Mouse (Mus musculus) MEL (cell line): ENCODE results near the gene Akap13. TPM values are rescaled to one million over a fixed set of nuclear protein-coding genes. Genes with fewer than 3 reads are reported as not detected.

ENCODE experiments used
- DNase-seq: peaks from one replicate; pipeline ENCODE4 v3.0.0; 2011; ENCODE audit warnings: low read depth, low spot score
- H3K27ac ChIP-seq: 2 replicates; pipeline ENCODE4 v1.5.1; 2012; ENCODE audit warnings: low read depth, mild to moderate bottlenecking, control low read depth, low read length, moderate library complexity; ENCODE audit not compliant: control insufficient read depth
- H3K27me3 ChIP-seq, 2 experiments: fragments of 150-350 bp in 1 of 2; sonication (generic) in 1 of 2; 2 replicates each; pipeline ENCODE4 v1.6.1; 2012; ENCODE audit warnings: low read length in 2 of 2, mild to moderate bottlenecking in 2 of 2, improper control_type of control experiment in 1 of 2, moderate library complexity in 1 of 2; ENCODE audit not compliant: insufficient read depth in 2 of 2, control insufficient read depth in 1 of 2
- H3K36me3 ChIP-seq, 2 experiments: 2 replicates each; pipeline ENCODE4 v1.6.1; 2012 to 2014; ENCODE audit warnings: low read length in 2 of 2, improper control_type of control experiment in 1 of 2, inconsistent platforms in 1 of 2, mild to moderate bottlenecking in 1 of 2; ENCODE audit not compliant: insufficient read depth in 2 of 2, control insufficient read depth in 1 of 2
- H3K4me1 ChIP-seq, 2 experiments: fragments of 150-350 bp in 1 of 2; sonication (generic) in 1 of 2; 2 replicates each; pipeline ENCODE4 v1.6.1; 2012; ENCODE audit warnings: low read length in 2 of 2, improper control_type of control experiment in 1 of 2, mild to moderate bottlenecking in 1 of 2; ENCODE audit not compliant: insufficient read depth in 2 of 2, control insufficient read depth in 1 of 2
- H3K4me3 ChIP-seq, 2 experiments: fragments of 150-350 bp in 1 of 2; sonication (generic) in 1 of 2; 2 replicates each; pipeline ENCODE4 v1.5.1; 2012; ENCODE audit warnings: low read depth in 2 of 2, low read length in 2 of 2, mild to moderate bottlenecking in 2 of 2, moderate library complexity in 2 of 2, control low read depth in 1 of 2, improper control_type of control experiment in 1 of 2; ENCODE audit not compliant: control insufficient read depth in 1 of 2, insufficient read depth in 1 of 2
- H3K79me2 ChIP-seq: 2 replicates; pipeline ENCODE4 v1.6.1; 2012; ENCODE audit warnings: mild to moderate bottlenecking, low read length, moderate library complexity; ENCODE audit not compliant: control insufficient read depth, poor library complexity, insufficient read depth
- H3K9ac ChIP-seq: 2 replicates; pipeline ENCODE4 v1.6.1; 2012; ENCODE audit warnings: low read depth, mild to moderate bottlenecking, control low read depth, low read length, moderate library complexity; ENCODE audit not compliant: control insufficient read depth, poor library complexity, severe bottlenecking
- H3K9me3 ChIP-seq: fragments of 150-350 bp; sonication (generic); replicated peaks from 2 replicates; pipeline ENCODE4 v1.6.1; 2012; ENCODE audit warnings: mild to moderate bottlenecking, low read length, improper control_type of control experiment, moderate library complexity; ENCODE audit not compliant: insufficient read depth
- BHLHE40 ChIP-seq: IDR thresholded peaks from 2 replicates; pipeline ENCODE4 v1.6.1; 2012; ENCODE audit warnings: low read depth, mild to moderate bottlenecking, inconsistent platforms, low read length, improper control_type of control experiment, borderline replicate concordance
- CHD1 ChIP-seq: IDR thresholded peaks from 2 replicates; pipeline ENCODE4 v1.6.1; 2012; ENCODE audit warnings: low read depth, mild to moderate bottlenecking, inconsistent platforms, low read length, improper control_type of control experiment
- ETS1 ChIP-seq: IDR thresholded peaks from 2 replicates; pipeline ENCODE4 v1.6.1; 2012; ENCODE audit warnings: low read depth, mild to moderate bottlenecking, inconsistent platforms, low read length, improper control_type of control experiment, moderate library complexity
- GABPA ChIP-seq: IDR thresholded peaks from 2 replicates; pipeline ENCODE4 v1.6.1; 2012; ENCODE audit warnings: low read depth, mild to moderate bottlenecking, inconsistent platforms, low read length, improper control_type of control experiment, moderate library complexity
- JUND ChIP-seq: IDR thresholded peaks from 2 replicates; pipeline ENCODE4 v1.6.1; 2011; ENCODE audit warnings: low read depth, mild to moderate bottlenecking, improper control_type of control experiment, low read length
- MAFK ChIP-seq: IDR thresholded peaks from 2 replicates; pipeline ENCODE4 v1.6.1; 2011; ENCODE audit warnings: low read depth, mild to moderate bottlenecking, low read length, improper control_type of control experiment, borderline replicate concordance
- MAX ChIP-seq: IDR thresholded peaks from 2 replicates; pipeline ENCODE4 v1.6.1; 2011; ENCODE audit warnings: low read length, improper control_type of control experiment
- MEF2A ChIP-seq: IDR thresholded peaks from 2 replicates; pipeline ENCODE4 v1.6.1; 2014; ENCODE audit warnings: low read depth, mild to moderate bottlenecking, inconsistent platforms, low read length, improper control_type of control experiment; ENCODE audit not compliant: poor library complexity, insufficient replicate concordance, severe bottlenecking; ENCODE audit errors: extremely low read depth
- MXI1 ChIP-seq: IDR thresholded peaks from 2 replicates; pipeline ENCODE4 v1.6.1; 2011; ENCODE audit warnings: mild to moderate bottlenecking, low read depth, low read length, improper control_type of control experiment
- MYB ChIP-seq: IDR thresholded peaks from 2 replicates; pipeline ENCODE4 v1.6.1; 2011; ENCODE audit warnings: mild to moderate bottlenecking, low read depth, low read length, improper control_type of control experiment
- MYC ChIP-seq: IDR thresholded peaks from 2 replicates; pipeline ENCODE4 v1.6.1; 2011; ENCODE audit warnings: low read depth, mild to moderate bottlenecking, low read length, improper control_type of control experiment, moderate library complexity
- NRF1 ChIP-seq: IDR thresholded peaks from 2 replicates; pipeline ENCODE4 v1.6.1; 2014; ENCODE audit warnings: low read depth, mild to moderate bottlenecking, inconsistent platforms, low read length, improper control_type of control experiment, moderate library complexity; ENCODE audit not compliant: poor library complexity, insufficient read depth, severe bottlenecking
- POLR2A ChIP-seq, 2 experiments: IDR thresholded peaks; 2 replicates each; pipeline ENCODE4 v1.6.1; 2011 to 2012; ENCODE audit warnings: low read length in 2 of 2, mild to moderate bottlenecking in 2 of 2, control low read depth in 1 of 2, improper control_type of control experiment in 1 of 2, low read depth in 1 of 2, moderate library complexity in 1 of 2; ENCODE audit not compliant: control insufficient read depth in 1 of 2, insufficient read depth in 1 of 2, poor library complexity in 1 of 2
- POLR2AphosphoS2 ChIP-seq: IDR thresholded peaks from 2 replicates; pipeline ENCODE4 v1.6.1; 2011; ENCODE audit warnings: low read length, improper control_type of control experiment
- RAD21 ChIP-seq: IDR thresholded peaks from 2 replicates; pipeline ENCODE4 v1.6.1; 2011; ENCODE audit warnings: mild to moderate bottlenecking, low read depth, low read length, improper control_type of control experiment
- RCOR1 ChIP-seq: IDR thresholded peaks from 2 replicates; pipeline ENCODE4 v1.6.1; 2012; ENCODE audit warnings: low read depth, mild to moderate bottlenecking, inconsistent platforms, low read length, improper control_type of control experiment
- SIN3A ChIP-seq: IDR thresholded peaks from 2 replicates; pipeline ENCODE4 v1.6.1; 2012; ENCODE audit warnings: low read length, improper control_type of control experiment, inconsistent platforms
- SMC3 ChIP-seq: IDR thresholded peaks from 2 replicates; pipeline ENCODE4 v1.6.1; 2011; ENCODE audit warnings: low read depth, low read length, improper control_type of control experiment
- TAL1 ChIP-seq: IDR thresholded peaks from 2 replicates; pipeline ENCODE4 v1.6.1; 2012; ENCODE audit warnings: mild to moderate bottlenecking, inconsistent platforms, low read length, moderate library complexity, mixed read lengths
- TBP ChIP-seq: IDR thresholded peaks from 2 replicates; pipeline ENCODE4 v1.8.0; 2011; ENCODE audit warnings: low read depth, low read length, improper control_type of control experiment
- TCF12 ChIP-seq: IDR thresholded peaks from 2 replicates; pipeline ENCODE4 v1.6.1; 2014; ENCODE audit warnings: low read depth, mild to moderate bottlenecking, inconsistent platforms, low read length, improper control_type of control experiment, moderate library complexity
- UBTF ChIP-seq: IDR thresholded peaks from 2 replicates; pipeline ENCODE4 v1.6.1; 2012; ENCODE audit warnings: low read depth, mild to moderate bottlenecking, inconsistent platforms, low read length, improper control_type of control experiment, moderate library complexity, borderline replicate concordance; ENCODE audit not compliant: insufficient read depth
- USF1 ChIP-seq: IDR thresholded peaks from 2 replicates; pipeline ENCODE4 v1.6.1; 2014; ENCODE audit warnings: low read depth, mild to moderate bottlenecking, inconsistent platforms, low read length, improper control_type of control experiment, moderate library complexity
- USF2 ChIP-seq, 2 experiments: IDR thresholded peaks; 2 replicates each; pipeline ENCODE4 v1.6.1; 2011 to 2012; ENCODE audit warnings: improper control_type of control experiment in 2 of 2, low read length in 2 of 2, borderline replicate concordance in 1 of 2, inconsistent platforms in 1 of 2, low read depth in 1 of 2, mild to moderate bottlenecking in 1 of 2; ENCODE audit not compliant: insufficient read depth in 1 of 2
- ZC3H11A ChIP-seq: IDR thresholded peaks from 2 replicates; pipeline ENCODE4 v1.6.1; 2012; ENCODE audit warnings: low read depth, mild to moderate bottlenecking, inconsistent platforms, low read length, improper control_type of control experiment
- ZMIZ1 ChIP-seq: IDR thresholded peaks from 2 replicates; pipeline ENCODE4 v1.6.1; 2012; ENCODE audit warnings: low read depth, mild to moderate bottlenecking, inconsistent platforms, low read length, improper control_type of control experiment, moderate library complexity
- polyA plus RNA-seq, 2 experiments: library from polyadenylated mRNA; stranded (reverse) in 1 of 2; unstranded in 1 of 2; fragments of >175 nt in 1 of 2; fragments of >200 nt in 1 of 2; gene quantifications; 2 replicates each; pipeline versions ENCODE4 v1.2.1 to v1.2.4; 2012; ENCODE audit warnings: low replicate concordance in 2 of 2, low read depth in 1 of 2; ENCODE audit not compliant: insufficient read length in 2 of 2, insufficient read depth in 1 of 2, missing spikeins in 1 of 2
- total RNA-seq: library from RNA; depleted of rRNA; stranded (reverse); fragments of 300-350 nt; gene quantifications from 2 replicates; pipeline ENCODE4 v1.2.3, GENCODE M21; 2012

The Akap13 gene
- total and polyA plus RNA-seq, 3 experiments, result 4.1 to 4.5 TPM; not detected in 1

- H3K36me3 ChIP-seq, result peaks cover 0 to 30% of the 10 kb centered on the region in 2 experiments; a peak in 2 of 4 replicates
Observed at GRCm38 (mm10) chr7:75577353-75577752, 122.0 kb downstream of the Akap13 start.

GRCm38 (mm10) chr7:75578647-75579046 is 123.3 kb downstream of the Akap13 start:
- Histone ChIP-seq H3K79me2 (no peaks in the 10 kb centered on the region), H3K4me1 (peaks cover 23 to 26% of the 10 kb centered on the region in 2 experiments), H3K36me3 (peaks cover 0 to 36% of the 10 kb centered on the region in 2 experiments; a peak in 2 of 4 replicates), H3K9me3 (no peaks in the 10 kb centered on the region), H3K9ac (no peak overlapping the region), H3K27ac (no peak overlapping the region)
- no peak for DNase-seq
- TF ChIP-seq TBP (no peak), UBTF (no peak), NRF1 (no peak), MYC (no peak), MEF2A (no peak), MAFK (no peak), ZMIZ1 (no peak), RAD21 (no peak), MAX (no peak), RCOR1 (no peak), BHLHE40 (no peak), USF2 (IDR thresholded peaks at IDR 0.05; ENCODE audit: borderline replicate concordance in 1 of 2, insufficient read depth in 1 of 2, low read depth in 1 of 2, low read length in 2 of 2) (no peak), JUND (no peak), GABPA (no peak), TAL1 (no peak)
- TF ChIP-seq, all 39 proteins: peak for 0
- Histone ChIP-seq H3K4me3 (no peak overlapping the region), H3K27me3 (no peaks in the 10 kb centered on the region)

More at GRCm38 (mm10) chr7:75577353-75577752, 122.0 kb downstream of the Akap13 start:
- TF ChIP-seq SMC3, result no peak
- no peak for TF ChIP-seq USF1
- no peak for TF ChIP-seq JUND
- no peak for TF ChIP-seq ETS1
- no peak for TF ChIP-seq MXI1
- TF ChIP-seq MYB, result no peak
- no peak for TF ChIP-seq RCOR1
- TF ChIP-seq TCF12, result no peak
- TF ChIP-seq POLR2A (IDR thresholded peaks at IDR 0.05; ENCODE audit: control insufficient read depth in 1 of 2, insufficient read depth in 1 of 2, low read depth in 1 of 2, low read length in 2 of 2, poor library complexity in 1 of 2), result no peak
- TF ChIP-seq SIN3A, result no peak
- no peak for TF ChIP-seq CHD1
- TF ChIP-seq ZC3H11A, result no peak
- no peak for TF ChIP-seq POLR2AphosphoS2
- no peak for TF ChIP-seq USF2 (IDR thresholded peaks at IDR 0.05; ENCODE audit: borderline replicate concordance in 1 of 2, insufficient read depth in 1 of 2, low read depth in 1 of 2, low read length in 2 of 2)
- no peak for TF ChIP-seq MAFK
- TF ChIP-seq, all 39 proteins: peak for 0
- Histone ChIP-seq H3K4me1 (peaks cover 14 to 16% of the 10 kb centered on the region in 2 experiments), H3K79me2 (no peaks in the 10 kb centered on the region), H3K27ac (no peak overlapping the region), H3K9ac (no peak overlapping the region), H3K4me3 (no peak overlapping the region), H3K27me3 (no peaks in the 10 kb centered on the region), H3K9me3 (no peaks in the 10 kb centered on the region)
- no peak for DNase-seq
